Mouse (Mus musculus) monocyte, adult 5-6 weeks (primary cell): ENCODE data around the gene Cnpy1. TPM values are rescaled to one million over a fixed set of nuclear protein-coding genes. Genes with fewer than 3 reads are reported as not detected.

Experiments used
- ATAC-seq: fragments of 153-309, 156-312 bp; replicated peaks from 2 replicates; pipeline ENCODE4 v1.8.0; 2017; ENCODE audit warnings: mild to moderate bottlenecking; ENCODE audit not compliant: low TSS enrichment, insufficient number of reproducible peaks, severe bottlenecking, poor library complexity, low FRiP score
- total RNA-seq: library from RNA; stranded (forward); fragments of 200-1000, 200-491, 200-594 nt; gene quantifications from 3 replicates; pipeline ENCODE4 v1.2.3, GENCODE M21; 2017

Cnpy1 gene
- total RNA-seq, 1 experiment from 2014 or later: not detected

DNA sequence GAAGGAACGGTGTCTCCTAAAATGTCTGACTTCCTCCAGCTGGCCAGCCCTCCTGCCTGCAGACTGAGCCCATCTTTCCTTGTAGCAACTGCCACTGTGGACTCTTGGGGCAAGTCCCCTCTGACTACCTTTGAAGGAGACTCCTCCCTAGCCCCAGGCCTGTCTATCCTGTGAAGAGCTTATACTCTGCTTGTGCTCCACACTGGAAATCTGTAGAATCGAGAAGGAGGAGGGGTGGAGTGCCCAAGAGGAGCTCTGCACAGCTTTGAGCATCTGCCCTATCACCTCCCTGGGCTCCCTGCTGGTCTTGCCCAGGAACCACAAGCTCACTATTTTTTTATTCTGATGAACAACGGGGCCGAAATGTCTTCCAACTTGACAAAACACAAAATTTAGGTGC lies 485 bp downstream of the Cnpy1 start:
- ATAC-seq: no peak

DNA sequence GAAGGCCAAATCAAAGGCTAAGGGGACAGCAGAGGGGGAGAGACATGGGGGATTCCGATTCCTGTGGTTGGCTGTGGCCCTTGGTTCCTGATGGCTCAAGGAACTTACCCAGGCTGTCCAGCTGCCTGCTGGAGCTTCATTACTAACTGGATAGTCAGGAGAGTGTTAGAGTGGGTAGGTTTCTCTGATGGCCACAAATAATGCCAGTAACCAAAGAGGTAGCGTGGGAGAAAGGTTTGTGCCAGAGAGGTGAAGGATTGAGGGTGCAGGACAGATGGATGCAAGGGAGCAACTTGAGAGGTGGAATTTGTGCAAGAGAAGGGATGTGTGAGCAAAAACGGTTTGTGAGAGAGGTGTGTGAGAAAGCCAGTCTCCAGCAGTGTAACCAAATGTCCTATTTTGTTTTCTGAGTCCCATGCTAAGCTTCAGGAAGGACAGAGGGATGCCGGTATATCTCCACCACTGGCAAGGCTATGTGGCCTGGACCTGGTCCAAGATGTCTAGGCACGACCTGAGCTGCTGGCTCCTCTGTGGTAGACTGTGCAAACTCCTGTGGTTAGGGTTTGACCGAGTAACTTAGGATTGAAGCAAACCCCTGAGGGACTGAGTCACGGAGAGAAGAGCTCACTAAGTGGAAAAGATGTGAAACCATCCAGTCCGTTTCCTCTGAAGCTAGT lies 2.0 kb downstream of the Cnpy1 start:
- no peak for ATAC-seq

DNA sequence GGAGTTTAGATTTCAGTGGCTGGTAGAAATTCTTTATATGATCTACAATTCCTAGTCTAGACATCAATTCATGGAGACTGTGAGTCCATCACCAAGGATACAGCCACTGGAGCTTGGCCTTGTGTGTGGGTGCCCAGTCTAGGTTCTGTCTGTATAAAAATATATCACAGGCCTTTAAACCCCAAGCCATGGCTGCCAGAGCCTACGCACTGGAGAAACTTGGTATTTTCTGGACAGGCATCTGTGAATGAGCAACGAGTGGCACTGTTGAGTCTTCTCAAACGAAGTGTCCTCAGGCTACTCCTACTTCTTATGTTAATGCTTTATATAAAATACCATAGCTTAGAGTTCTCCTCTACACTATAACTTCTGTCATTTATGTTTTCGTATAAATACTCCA lies 4.2 kb downstream of the Cnpy1 start:
- no peak for ATAC-seq

DNA sequence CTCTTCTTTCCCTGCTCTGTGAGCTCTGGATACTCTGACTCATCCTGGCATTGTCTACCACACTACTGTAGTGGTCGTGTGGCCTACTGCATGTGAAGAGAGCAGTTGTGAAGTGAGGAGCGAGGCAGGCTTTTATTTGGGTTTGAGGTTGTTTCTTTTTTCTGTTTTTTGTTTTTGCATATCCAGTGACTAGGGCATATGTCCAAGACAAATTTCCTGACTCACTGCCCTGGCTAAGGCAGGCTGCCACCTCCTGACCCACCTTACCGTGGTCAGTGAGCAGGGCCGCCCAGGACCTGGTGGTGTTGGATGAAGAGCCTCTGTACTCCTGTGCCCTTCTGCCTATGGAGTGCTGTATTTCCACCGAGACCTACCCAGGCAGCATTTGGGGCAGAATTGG lies 5.8 kb downstream of the Cnpy1 start:
- ATAC-seq: no peak

DNA sequence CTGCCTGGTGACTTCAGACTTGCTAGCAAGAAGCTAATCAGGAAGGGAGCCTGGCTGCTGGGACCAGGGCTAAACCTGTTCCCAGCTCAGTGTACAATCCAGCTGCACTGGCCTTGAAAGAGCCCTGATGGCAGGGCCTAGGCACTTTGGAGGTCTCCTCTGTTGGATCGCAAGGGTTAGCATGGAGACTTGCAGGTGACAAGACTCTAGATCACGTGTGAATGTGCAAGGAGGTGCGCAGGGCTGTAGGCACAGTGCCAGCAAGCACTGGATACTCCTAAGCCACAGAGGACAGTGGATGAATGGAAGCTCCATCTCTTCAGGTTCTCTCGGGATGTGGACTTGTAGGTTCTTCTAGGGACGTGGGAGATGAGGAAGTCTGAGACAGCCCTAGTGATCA lies 6.7 kb downstream of the Cnpy1 start:
- ATAC-seq: no peak

DNA sequence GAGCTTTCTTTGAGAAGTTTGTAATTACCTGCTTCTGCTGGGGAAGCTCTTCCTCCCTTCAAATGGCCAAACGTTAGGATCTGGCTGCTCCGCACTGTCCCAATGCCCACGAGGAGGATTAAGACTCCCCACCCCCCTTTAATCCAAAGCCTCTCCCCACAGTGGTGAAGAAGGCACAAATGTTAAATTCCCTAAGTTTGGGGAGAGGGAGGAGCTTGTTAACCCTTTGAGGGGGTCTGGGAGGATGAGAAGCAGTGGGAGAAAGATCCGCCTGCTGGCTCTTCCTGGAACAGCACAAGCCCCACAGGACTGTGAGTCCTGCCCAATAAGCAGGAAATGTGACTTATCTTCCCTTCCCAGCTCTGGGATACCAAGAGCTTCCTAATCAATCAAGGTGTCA lies 7.5 kb downstream of the Cnpy1 start:
- ATAC-seq: no peak

DNA sequence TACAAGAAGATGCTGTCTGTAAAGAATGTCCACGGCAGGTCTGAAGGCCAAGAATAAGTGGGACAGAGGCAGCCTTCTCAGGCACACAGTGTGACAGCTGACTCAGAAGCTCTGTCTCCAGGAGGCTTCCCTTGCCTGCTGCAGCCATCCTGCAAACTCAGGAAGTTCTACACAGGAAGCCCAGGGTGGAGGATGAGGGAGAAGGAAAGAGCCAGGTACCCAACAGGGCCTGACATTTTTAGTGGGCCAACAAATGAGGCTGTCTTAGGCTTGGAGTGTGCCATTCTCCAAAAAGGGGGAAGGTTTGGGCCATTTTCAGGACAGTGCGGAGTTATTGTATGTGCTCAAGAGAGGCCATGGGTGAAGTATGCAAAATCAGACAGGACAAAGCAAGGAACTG lies 7.9 kb downstream of the Cnpy1 start:
- no peak for ATAC-seq

DNA sequence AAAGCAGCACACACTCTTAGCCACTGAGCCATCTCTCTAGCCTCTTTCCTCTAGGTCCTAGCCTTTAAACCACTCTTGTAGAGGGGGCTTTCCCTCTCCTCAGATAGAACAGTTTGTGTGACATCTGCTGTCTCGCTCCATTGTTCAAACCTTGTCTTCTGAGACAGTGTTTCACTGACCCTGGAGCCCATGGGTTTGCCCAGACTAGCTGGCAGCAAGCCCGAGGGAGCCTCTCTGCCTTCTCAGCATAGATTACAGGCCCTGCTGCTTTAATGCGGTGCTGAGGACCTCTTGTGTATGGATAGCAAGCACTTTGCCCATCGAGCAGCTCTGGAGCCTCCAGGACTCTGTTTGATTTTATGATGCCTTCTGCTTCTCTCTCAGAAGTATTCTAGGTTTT lies 8.6 kb downstream of the Cnpy1 start:
- no peak for ATAC-seq

DNA sequence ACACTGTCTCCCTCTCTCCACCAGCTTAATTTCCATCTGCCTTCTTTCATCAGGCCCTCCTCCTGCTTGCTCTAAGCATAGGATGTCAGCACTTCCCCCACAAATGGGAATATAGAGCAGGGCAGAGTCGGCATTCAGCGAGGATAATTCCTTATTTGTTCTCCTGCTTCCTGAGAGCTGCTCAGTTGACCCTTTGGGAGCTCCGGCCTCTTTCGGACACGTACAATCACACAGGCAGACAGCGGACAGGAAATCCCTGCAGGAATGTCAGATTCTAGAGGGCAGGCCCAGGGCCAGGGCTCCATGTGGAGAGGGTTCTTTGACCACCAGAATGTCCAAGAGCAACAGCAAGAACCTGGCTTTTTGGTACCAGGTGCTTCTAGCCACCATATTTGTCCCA lies 9.5 kb downstream of the Cnpy1 start:
- ATAC-seq: no peak

DNA sequence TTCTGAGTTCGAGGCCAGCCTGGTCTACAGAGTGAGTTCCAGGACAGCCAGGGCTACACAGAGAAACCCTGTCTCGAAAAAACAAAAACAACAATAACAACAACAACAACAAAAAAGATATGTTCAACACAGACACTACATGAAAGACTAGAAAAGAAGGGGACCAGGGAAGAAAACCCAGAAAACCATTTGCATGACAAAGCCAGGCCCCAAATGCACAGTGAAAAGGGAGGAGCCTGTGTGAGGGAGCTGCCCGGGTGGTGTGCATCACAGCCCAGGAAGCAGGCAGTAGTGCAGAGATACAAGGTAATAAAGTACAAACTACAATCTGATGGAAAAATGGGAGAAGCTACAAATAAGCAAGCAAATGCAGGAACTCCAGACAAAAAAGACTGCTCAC lies 13.5 kb downstream of the Cnpy1 start:
- no peak for ATAC-seq

DNA sequence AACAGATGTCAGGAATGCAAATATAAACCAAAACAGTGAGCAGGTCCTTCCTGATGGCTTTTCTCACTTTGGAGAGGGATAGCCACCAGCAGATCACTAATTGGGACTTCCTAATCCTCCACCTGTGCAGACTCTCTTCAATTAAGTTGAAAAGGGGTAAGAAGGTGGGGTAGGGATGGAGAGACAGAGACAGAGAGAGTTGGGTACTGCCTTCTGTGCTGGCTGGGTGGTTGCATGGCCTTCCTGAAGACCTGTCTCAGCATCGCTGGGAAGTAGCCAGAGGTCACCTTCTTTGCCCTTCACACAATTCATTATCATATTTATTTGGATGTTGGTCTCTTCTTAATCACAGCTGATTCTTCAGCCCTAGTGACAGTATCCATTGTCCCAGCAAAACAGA lies 26.0 kb downstream of the Cnpy1 start:
- no peak for ATAC-seq

DNA sequence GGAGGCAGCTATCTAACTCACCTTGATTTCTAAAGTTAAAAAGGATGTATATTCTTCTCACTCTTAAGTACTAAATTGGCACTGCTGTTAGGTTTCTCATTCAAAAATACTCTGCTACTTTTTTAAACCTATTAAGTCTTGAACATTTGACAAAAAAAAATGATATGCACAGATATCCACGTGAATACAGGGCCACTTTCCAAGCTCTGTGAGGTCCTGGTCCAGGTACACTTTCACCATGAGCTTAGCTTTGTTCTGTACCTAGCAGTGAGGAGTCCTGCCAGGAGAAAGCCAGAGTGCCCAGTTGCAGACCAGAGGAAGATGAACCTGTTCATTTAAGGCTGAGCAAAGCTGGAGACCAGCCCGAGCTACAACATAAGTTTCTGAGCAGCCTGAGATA lies 32.2 kb downstream of the Cnpy1 start:
- no peak for ATAC-seq

DNA sequence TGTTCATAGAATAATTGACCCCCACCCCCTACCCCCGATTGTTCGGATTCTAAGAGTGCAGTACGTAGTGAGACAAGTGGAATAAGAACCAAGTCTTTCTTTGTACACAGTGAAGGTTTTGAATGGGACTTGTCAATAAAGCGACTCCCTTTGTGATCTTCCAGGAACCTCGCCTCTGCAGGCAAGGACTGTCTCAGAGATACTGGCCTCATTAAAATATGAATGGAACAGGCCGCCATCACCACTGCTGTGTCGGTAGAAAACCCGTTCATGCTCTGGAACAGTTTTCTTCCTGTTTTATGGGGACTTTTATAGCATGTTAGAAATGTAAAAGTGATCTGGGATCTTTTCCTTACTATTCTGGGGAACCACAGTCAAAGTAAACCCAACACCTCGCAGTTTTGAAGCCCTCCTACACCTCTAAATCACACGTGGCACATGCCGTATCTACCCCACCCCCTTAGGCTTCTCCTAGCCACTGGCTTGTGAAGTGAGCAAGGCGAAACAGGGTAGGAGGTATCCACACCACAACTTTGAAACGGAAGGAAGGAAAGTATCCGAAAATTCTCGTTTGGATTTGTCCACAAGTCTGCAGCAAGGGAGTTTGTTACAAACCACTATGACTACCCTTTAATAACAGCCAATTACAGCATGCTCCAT lies 33.8 kb downstream of the Cnpy1 start:
- ATAC-seq: no peak

DNA sequence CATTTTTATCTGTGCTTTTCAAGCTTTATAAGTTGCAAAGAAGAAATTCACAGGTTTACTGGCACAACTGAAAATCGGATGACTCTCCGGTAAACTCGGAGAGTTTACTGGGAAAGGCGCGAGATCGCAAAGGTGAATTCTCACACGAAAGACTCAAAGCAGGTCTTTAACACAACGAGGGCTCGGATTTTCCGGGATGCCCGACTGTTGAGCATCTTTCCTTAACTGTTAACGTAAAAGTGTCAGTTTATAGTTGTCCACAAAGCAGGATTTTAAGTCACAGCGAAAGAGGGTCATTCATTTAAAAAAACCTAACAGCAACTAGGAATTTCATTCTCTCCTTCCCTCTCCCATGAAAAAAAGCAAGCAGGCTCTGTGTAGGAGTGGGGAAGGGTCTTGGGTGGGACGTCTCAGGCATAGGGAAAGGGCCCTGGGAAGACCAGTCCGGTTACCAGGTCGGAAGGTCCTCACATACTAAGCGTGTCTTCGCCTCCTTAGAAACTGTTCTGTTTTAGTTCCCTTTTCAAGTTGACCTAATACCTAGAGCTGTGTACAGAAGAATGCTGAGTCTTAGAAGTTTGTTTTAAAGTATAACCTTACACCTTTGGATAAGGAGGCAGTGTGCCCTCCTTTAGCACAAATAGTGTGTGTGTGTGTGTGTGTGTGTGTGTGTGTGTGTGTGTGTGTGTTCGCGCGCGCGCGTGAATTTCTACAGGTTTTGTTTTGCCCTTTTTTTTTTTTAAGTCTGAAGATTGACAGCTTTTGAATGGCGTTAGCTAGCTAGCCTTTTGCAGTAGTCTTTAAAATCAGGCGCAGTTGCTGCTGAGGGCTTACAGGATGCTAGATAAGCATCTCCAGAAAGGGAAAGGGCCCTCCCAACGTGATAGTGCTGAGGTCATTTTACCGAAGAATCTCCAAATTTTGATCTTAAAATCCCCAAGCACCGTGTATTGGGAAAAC lies 34.7 kb downstream of the Cnpy1 start:
- ATAC-seq: no peak

DNA sequence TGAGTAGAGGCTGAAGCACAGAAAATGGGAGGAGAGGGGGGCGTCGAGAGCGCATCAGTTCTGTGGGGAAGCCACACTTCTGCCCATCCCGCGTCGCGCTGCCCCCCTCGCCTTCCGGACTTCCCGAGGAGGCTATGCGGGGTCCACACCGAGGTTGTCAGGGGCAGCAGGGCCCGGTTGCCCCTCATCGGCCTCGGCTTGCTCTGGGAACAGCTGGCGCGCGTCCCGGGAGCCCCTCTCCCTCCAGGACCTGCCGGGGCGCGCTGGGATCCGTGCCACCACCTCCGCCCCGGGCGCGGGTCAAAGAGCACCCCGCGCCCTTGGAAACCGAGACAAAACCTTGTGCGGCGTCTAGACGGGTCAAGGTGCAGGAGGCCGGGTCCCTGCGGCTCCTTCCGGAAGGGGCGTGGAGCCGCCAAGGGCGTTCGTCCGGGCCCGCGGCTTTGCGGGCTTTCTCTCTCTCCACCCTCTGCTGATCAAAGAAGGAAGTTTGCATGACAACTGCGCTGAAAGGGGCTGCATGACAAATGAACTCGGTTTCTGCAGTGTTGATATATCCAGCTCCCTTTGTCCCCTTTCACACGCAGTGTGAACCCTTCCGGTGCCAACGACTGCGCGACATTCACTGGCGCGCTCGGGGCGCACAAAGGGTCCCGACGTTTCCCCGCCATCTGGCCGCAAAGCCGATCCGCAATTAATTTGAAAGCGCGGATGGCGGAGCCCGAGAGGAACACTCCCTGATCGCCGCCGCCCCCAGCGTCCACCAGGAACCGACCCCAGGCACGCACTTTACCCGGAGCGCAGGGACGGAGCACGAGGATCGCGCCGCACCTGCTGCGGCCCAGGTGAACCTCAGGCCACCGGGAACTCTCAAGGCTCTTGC lies 35.8 kb downstream of the Cnpy1 start:
- ATAC-seq: no peak

DNA sequence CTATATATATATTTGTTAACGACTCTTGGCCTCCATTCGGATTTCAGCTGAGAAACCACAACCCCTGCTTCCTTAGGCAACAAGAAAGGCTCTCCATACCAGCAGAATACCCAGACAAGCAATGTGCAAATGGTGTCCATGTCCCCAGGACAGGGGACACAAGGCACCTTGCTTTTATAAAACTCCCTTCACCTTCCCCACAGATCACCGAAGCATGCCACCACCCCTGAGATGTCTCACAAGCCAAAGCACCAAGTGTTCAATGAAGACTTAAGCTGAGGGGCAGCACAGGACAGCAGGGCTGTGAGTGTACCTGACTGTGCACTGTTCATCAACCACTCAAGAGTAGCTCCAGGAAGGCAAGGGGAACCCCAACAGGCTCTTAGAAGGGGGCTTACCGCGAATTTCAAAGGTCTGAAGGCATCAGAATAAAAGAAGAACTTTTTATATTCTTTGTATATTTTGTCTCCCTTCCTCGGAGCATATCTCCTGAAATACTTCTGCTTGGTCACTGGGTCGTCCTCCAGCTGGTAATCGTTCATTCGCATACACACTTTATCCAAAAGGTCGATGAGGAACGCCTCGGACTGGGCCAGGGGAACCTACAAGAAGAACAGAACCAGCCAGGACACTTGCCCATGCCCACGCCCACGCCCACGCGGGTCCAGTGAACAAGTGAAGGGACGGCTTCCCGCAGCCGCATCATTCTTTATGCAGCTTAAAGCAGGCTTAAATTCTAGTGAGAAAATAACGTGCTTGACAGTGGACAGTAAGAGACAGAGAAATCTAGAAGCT lies 36.7 kb downstream of the Cnpy1 start:
- ATAC-seq: no peak

DNA sequence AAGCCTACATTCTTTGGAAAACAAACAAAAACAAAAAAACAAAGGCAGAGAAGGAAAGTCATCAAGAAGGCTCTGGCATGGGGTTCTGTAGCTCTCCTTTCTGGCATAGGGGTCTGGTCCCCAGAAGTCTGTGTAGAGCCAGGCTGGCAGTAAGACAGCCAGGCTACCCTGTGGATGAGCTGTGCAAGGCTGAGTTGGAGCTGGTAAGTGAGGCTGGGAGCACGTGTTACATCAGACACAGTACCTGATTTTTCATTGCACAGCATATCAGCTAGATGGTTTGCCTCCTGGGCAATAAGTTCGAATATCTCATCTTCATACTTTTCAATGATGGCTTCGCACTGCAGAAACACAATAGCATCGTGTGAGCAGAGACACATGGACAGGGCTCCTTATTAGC lies 38.6 kb downstream of the Cnpy1 start:
- no peak for ATAC-seq

DNA sequence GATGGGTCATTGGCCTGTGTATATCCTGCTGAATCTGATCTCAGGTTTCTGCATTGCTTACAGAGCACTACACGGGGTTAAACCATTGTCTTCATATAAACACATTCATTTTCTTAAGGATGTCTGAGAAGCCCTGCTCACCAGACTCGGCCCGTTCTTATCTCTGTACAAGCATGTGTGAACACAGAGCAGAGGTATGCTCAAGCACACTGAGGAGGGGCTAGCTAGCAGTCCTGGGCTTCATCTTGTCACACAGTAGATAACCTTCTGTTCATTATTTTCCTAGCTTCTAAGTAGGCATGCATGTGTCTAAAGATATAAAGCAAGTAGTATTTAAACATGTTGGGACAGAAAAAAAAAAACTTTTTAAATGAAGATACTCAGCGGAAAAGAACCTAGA lies 39.2 kb downstream of the Cnpy1 start:
- ATAC-seq: no peak
